Mouse (Mus musculus) CH12.LX (cell line): Measurements from ENCODE around the gene Atp7a.

Source experiments
- CTCF ChIP-seq, 2 experiments: IDR thresholded peaks in 1 of 2; conservative IDR thresholded peaks in 1 of 2; 2 replicates each; pipeline ENCODE4 v1.5.1; 2011 to 2012; ENCODE audit warnings: low read depth in 2 of 2, low read length in 2 of 2, improper control_type of control experiment in 1 of 2, inconsistent platforms in 1 of 2, mild to moderate bottlenecking in 1 of 2, moderate library complexity in 1 of 2
- ELF1 ChIP-seq: IDR thresholded peaks from 2 replicates; pipeline ENCODE4 v1.6.1; 2014; ENCODE audit warnings: low read depth, mild to moderate bottlenecking, inconsistent platforms, low read length, improper control_type of control experiment
- POLR2A ChIP-seq: IDR thresholded peaks from 2 replicates; pipeline ENCODE4 v1.6.1; 2011; ENCODE audit warnings: low read depth, mild to moderate bottlenecking, improper control_type of control experiment, low read length
- RCOR1 ChIP-seq: conservative IDR thresholded peaks from 2 replicates; pipeline ENCODE4 v1.6.1; 2012; ENCODE audit warnings: low read depth, mild to moderate bottlenecking, inconsistent platforms, low read length, improper control_type of control experiment
- TBP ChIP-seq: conservative IDR thresholded peaks from 2 replicates; pipeline ENCODE4 v1.6.1; 2011; ENCODE audit warnings: low read depth, low read length, improper control_type of control experiment

GRCm38 (mm10) chrX:106148185-106148584 is 121.1 kb downstream of the Atp7a start:
- TF ChIP-seq POLR2A (no peak), ELF1 (no peak), RCOR1 (no peak), TBP (no peak), CTCF (conservative IDR thresholded peaks at IDR 0.05 in 1 of 2, IDR thresholded peaks at IDR 0.05 in 1 of 2; ENCODE audit: low read depth in 2 of 2, low read length in 2 of 2) (no peak)
